Mouse (Mus musculus): ENCODE results near the gene Tnn. TPM values are rescaled to one million over a fixed set of nuclear protein-coding genes. Genes with fewer than 3 reads are reported as not detected.

Gene Tnn
- total RNA-seq, 2 experiments from 2014 or later: 0.22 to 0.23 TPM

GRCm38 (mm10) chr1:160047481-160047931 lies 105.9 kb downstream of the Tnn start:
- intact Hi-C loops (cut with DNase I): no loop called here
- no peak for DNase-seq (ENCODE audit: low spot score in 2 of 2)

- intact Hi-C loops (cut with DNase I): no loop called here
- DNase-seq (ENCODE audit: low spot score in 2 of 2): no peak
Observed at GRCm38 (mm10) chr1:160046786-160047185, 106.6 kb downstream of the Tnn start.

- intact Hi-C loops (cut with DNase I): no loop called here
- DNase-seq (ENCODE audit: low spot score in 2 of 2): no peak
Observed at GRCm38 (mm10) chr1:160045971-160046370, 107.4 kb downstream of the Tnn start.

GRCm38 (mm10) chr1:160045056-160045715 lies 108.2 kb downstream of the Tnn start:
- intact Hi-C loops (cut with DNase I): no loop called here
- DNase-seq (ENCODE audit: low spot score in 2 of 2): no peak

GRCm38 (mm10) chr1:160044237-160045021 lies 109.0 kb downstream of the Tnn start, which contains the start of gene 4930523C07Rik:
Gene 4930523C07Rik (plus strand): TSS chr1:160044382.
- peak in 1 of 2 experiments; percentile 11 for DNase-seq (ENCODE audit: low spot score in 2 of 2)
- intact Hi-C loops (cut with DNase I): no loop called here

DNA sequence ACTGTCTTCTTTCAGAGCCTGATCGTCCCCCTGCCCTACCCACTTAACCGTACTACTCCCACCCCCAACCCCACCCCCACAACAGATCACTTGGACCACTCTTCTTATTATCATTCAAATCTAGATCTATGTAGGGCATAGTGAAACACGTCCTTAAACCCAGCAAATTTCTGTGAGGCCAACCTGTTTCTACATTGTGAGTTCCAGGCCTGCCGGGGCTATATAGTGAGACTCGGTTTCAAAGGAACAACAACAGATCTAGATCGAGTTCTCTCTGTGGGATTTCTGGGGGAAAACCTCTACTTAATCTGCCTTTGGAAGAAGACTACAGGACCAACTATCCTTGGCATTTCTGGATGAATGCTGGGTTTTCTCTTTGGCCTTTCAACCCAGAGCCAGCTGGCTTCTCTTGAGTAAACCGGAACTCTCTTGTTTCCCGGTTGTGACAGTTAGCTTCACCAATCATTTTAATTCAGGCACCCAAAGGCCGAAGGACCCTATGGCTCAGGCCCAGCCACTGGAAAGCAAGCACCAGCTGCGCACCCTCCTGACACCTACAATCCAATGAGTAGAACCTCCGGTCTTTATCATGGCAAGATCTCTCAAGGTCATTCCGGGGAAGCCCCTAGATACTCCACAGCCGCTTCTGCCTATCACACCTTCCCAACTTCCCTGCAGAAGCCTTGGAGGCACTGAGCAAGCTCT lies 110.0 kb downstream of the Tnn start:
- no peak for DNase-seq (ENCODE audit: low spot score in 2 of 2)
- intact Hi-C loops (cut with DNase I): no loop called here

GRCm38 (mm10) chr1:160042351-160042750 lies 111.0 kb downstream of the Tnn start:
- DNase-seq (ENCODE audit: low spot score in 2 of 2): no peak
- intact Hi-C loops (cut with DNase I): no loop called here

- intact Hi-C loops (cut with DNase I): no loop called here
- DNase-seq (ENCODE audit: low spot score in 2 of 2): no peak
Observed at GRCm38 (mm10) chr1:160041264-160041775, 112.1 kb downstream of the Tnn start.

GRCm38 (mm10) chr1:160039951-160040645 lies 113.3 kb downstream of the Tnn start:
- intact Hi-C loops (cut with DNase I): no loop called here
- no peak for DNase-seq (ENCODE audit: low spot score in 2 of 2)

GRCm38 (mm10) chr1:160036996-160037521 lies 116.3 kb downstream of the Tnn start:
- intact Hi-C loops (cut with DNase I): no loop called here
- peak; percentile 9 to 30 for DNase-seq (ENCODE audit: low spot score in 2 of 2)

- no peak for DNase-seq (ENCODE audit: low spot score in 2 of 2)
- intact Hi-C loops (cut with DNase I): no loop called here
Observed at GRCm38 (mm10) chr1:160035561-160035960, 117.8 kb downstream of the Tnn start.

Other genes starting within 250 kb of the Tnn start
- 1 to 10 TPM; 2.6 TPM for gene 4930523C07Rik, start 109.2 kb downstream of the Tnn start, total RNA-seq (2021)
- gene Mrps14, start 41.6 kb upstream of the Tnn start, total RNA-seq (2021): 10 to 100 TPM; 63.1 to 71.3 TPM
- 10 to 100 TPM; 83.1 to 88.2 TPM for gene Cacybp, start 59.3 kb upstream of the Tnn start, total RNA-seq (2021)